Mouse (Mus musculus) hindbrain, embryonic 15.5 days (tissue): ENCODE data around the gene Cutal. TPM values are rescaled to one million over a fixed set of nuclear protein-coding genes. Genes with fewer than 3 reads are reported as not detected.

Source experiments
- ATAC-seq: fragments of 200-750 bp; cut with Nextera tagmentation; 2 replicates; pipeline ENCODE4 v1.8.0; 2017; ENCODE audit warnings: low read depth, moderate number of reproducible peaks, moderate TSS enrichment; ENCODE audit not compliant: low FRiP score
- H3K27ac ChIP-seq: fragments of 300-500 bp; sonication (generic); replicated peaks from 2 replicates; pipeline ENCODE4 v1.5.1; 2015; ENCODE audit warnings: mild to moderate bottlenecking, inconsistent platforms
- H3K27me3 ChIP-seq: fragments of 300-500 bp; sonication (generic); 2 replicates; pipeline ENCODE4 v1.6.1; 2015; ENCODE audit warnings: control low read depth, inconsistent platforms
- H3K36me3 ChIP-seq: fragments of 300-500 bp; sonication (generic); 2 replicates; pipeline ENCODE4 v1.6.1; 2015; ENCODE audit warnings: control low read depth, inconsistent platforms
- H3K4me1 ChIP-seq: fragments of 300-500 bp; sonication (generic); replicated peaks from 2 replicates; pipeline ENCODE4 v1.6.1; 2015; ENCODE audit warnings: control low read depth, inconsistent platforms
- H3K4me2 ChIP-seq: fragments of 300-500 bp; sonication (generic); 2 replicates; pipeline ENCODE4 v1.6.1; 2015; ENCODE audit warnings: moderate library complexity, mild to moderate bottlenecking, inconsistent platforms
- H3K4me3 ChIP-seq: fragments of 300-500 bp; sonication (generic); 2 replicates; pipeline ENCODE4 v1.5.1; 2015; ENCODE audit warnings: mild to moderate bottlenecking, inconsistent platforms
- H3K9ac ChIP-seq: fragments of 300-500 bp; sonication (generic); 2 replicates; pipeline ENCODE4 v1.6.1; 2015; ENCODE audit warnings: inconsistent platforms
- H3K9me3 ChIP-seq: fragments of 300-500 bp; sonication (generic); 2 replicates; pipeline ENCODE4 v1.6.1; 2016; ENCODE audit warnings: control low read depth, inconsistent platforms
- WGBS: fragments of 180-500 bp; shearing (Covaris S2); methylation state at CpG from one replicate; pipeline ENCODE4 v1.1.7; 2015; 5-methylcytosine and 5-hydroxymethylcytosine counted together
- polyA plus RNA-seq: library from polyadenylated mRNA; unstranded; fragments of >200 nt; fragmentation: Nextera tagmentation; extraction: Ambion mirVana; gene quantifications from 2 replicates; pipeline ENCODE4 v1.2.1, GENCODE M21; 2015

Cutal gene
- polyA plus RNA-seq, 1 experiment from 2014 or later, result 0.32 TPM

- ATAC-seq, result no peak
These were observed 19.8 kb downstream of the Cutal start for GRCm38 (mm10) chr2:34893950-34894349.

GRCm38 (mm10) chr2:34895503-34896113 lies 21.4 kb downstream of the Cutal start:
- Histone ChIP-seq H3K4me1 (no peaks in the 10 kb centered on the region), H3K36me3 (no peaks in the 10 kb centered on the region), H3K4me3 (no peak overlapping the region), H3K27me3 (no peaks in the 10 kb centered on the region), H3K4me2 (no peak overlapping the region), H3K27ac (no peak overlapping the region), H3K9ac (no peak overlapping the region), H3K9me3 (no peaks in the 10 kb centered on the region)
- ATAC-seq, result no peak
- WGBS, result 86% methylated on average over 19 of the region's 19 CpGs

More at GRCm38 (mm10) chr2:34893950-34894349, 19.8 kb downstream of the Cutal start:
- Histone ChIP-seq H3K27ac (no peak overlapping the region), H3K4me2 (no peak overlapping the region), H3K9ac (no peak overlapping the region), H3K4me3 (no peak overlapping the region), H3K36me3 (no peaks in the 10 kb centered on the region), H3K9me3 (no peaks in the 10 kb centered on the region), H3K4me1 (no peaks in the 10 kb centered on the region), H3K27me3 (no peaks in the 10 kb centered on the region)
- WGBS, result 78% methylated on average over 5 of the region's 5 CpGs

GRCm38 (mm10) chr2:34896821-34897460 lies 22.7 kb downstream of the Cutal start:
- no peak for ATAC-seq
- H3K9me3 ChIP-seq, result no peaks in the 10 kb centered on the region
- no peak overlapping the region for H3K4me3 ChIP-seq
- 85% methylated on average over 17 of the region's 17 CpGs for WGBS
- no peaks in the 10 kb centered on the region for H3K27me3 ChIP-seq
- H3K9ac ChIP-seq, result no peak overlapping the region
- no peak overlapping the region for H3K27ac ChIP-seq
- H3K4me2 ChIP-seq, result no peak overlapping the region
- H3K36me3 ChIP-seq, result no peaks in the 10 kb centered on the region
- H3K4me1 ChIP-seq, result no peaks in the 10 kb centered on the region

- no peak overlapping the region for H3K9ac ChIP-seq
- 25% methylated on average over 10 of the region's 10 CpGs for WGBS
- no peaks in the 10 kb centered on the region for H3K9me3 ChIP-seq
- no peak for ATAC-seq
- H3K4me2 ChIP-seq, result no peak overlapping the region
- H3K27me3 ChIP-seq, result no peaks in the 10 kb centered on the region
- H3K27ac ChIP-seq, result no peak overlapping the region
- H3K4me3 ChIP-seq, result no peak overlapping the region
- no peaks in the 10 kb centered on the region for H3K4me1 ChIP-seq
- H3K36me3 ChIP-seq, result no peaks in the 10 kb centered on the region
These were observed 23.6 kb downstream of the Cutal start for GRCm38 (mm10) chr2:34897820-34898219.

- Histone ChIP-seq H3K36me3 (no peaks in the 10 kb centered on the region), H3K9ac (no peak overlapping the region), H3K9me3 (no peaks in the 10 kb centered on the region), H3K4me2 (no peak overlapping the region), H3K4me1 (peaks cover 10% of the 10 kb centered on the region), H3K4me3 (no peak overlapping the region), H3K27me3 (no peaks in the 10 kb centered on the region), H3K27ac (no peak overlapping the region)
- no peak for ATAC-seq
- WGBS, result 87% methylated on average over 11 of the region's 11 CpGs
These were observed 25.5 kb downstream of the Cutal start for GRCm38 (mm10) chr2:34899682-34900081.

- peaks cover 10% of the 10 kb centered on the region for H3K4me1 ChIP-seq
- ATAC-seq, result no peak
- WGBS, result 91% methylated on average over 1 of the region's 1 CpGs
- H3K36me3 ChIP-seq, result no peaks in the 10 kb centered on the region
- no peaks in the 10 kb centered on the region for H3K27me3 ChIP-seq
- H3K9ac ChIP-seq, result no peak overlapping the region
- H3K9me3 ChIP-seq, result no peaks in the 10 kb centered on the region
- H3K27ac ChIP-seq, result no peak overlapping the region
- no peak overlapping the region for H3K4me2 ChIP-seq
- no peak overlapping the region for H3K4me3 ChIP-seq
These were observed 26.2 kb downstream of the Cutal start for GRCm38 (mm10) chr2:34900412-34900811.

- Histone ChIP-seq H3K9ac (no peak overlapping the region), H3K4me2 (no peak overlapping the region), H3K36me3 (no peaks in the 10 kb centered on the region), H3K9me3 (no peaks in the 10 kb centered on the region), H3K27ac (no peak overlapping the region), H3K4me1 (peaks cover 10% of the 10 kb centered on the region), H3K4me3 (no peak overlapping the region), H3K27me3 (no peaks in the 10 kb centered on the region)
- WGBS, result 70% methylated on average over 4 of the region's 4 CpGs
- no peak for ATAC-seq
These were observed 27.5 kb downstream of the Cutal start for GRCm38 (mm10) chr2:34901726-34902125.

GRCm38 (mm10) chr2:34902731-34903130 lies 28.5 kb downstream of the Cutal start:
- ATAC-seq, result no peak
- Histone ChIP-seq H3K36me3 (no peaks in the 10 kb centered on the region), H3K4me2 (no peak overlapping the region), H3K4me1 (peaks cover 10% of the 10 kb centered on the region), H3K27me3 (no peaks in the 10 kb centered on the region), H3K9me3 (no peaks in the 10 kb centered on the region), H3K27ac (no peak overlapping the region), H3K9ac (no peak overlapping the region), H3K4me3 (no peak overlapping the region)
- WGBS, result 90% methylated on average over 6 of the region's 6 CpGs

GRCm38 (mm10) chr2:34903191-34903590 lies 29.0 kb downstream of the Cutal start:
- WGBS, result 89% methylated on average over 7 of the region's 7 CpGs
- Histone ChIP-seq H3K4me3 (no peak overlapping the region), H3K9ac (no peak overlapping the region), H3K4me2 (no peak overlapping the region), H3K9me3 (no peaks in the 10 kb centered on the region), H3K27me3 (no peaks in the 10 kb centered on the region), H3K4me1 (peaks cover 10% of the 10 kb centered on the region), H3K36me3 (no peaks in the 10 kb centered on the region), H3K27ac (no peak overlapping the region)
- no peak for ATAC-seq

GRCm38 (mm10) chr2:34903652-34904405 lies 29.6 kb downstream of the Cutal start:
- H3K9me3 ChIP-seq, result no peaks in the 10 kb centered on the region
- ATAC-seq, result no peak
- peak overlapping the region; percentile 39; the same call in 1 of the 2 replicates for H3K4me3 ChIP-seq
- peaks cover 10% of the 10 kb centered on the region for H3K4me1 ChIP-seq
- no peaks in the 10 kb centered on the region for H3K27me3 ChIP-seq
- WGBS, result 80% methylated on average over 4 of the region's 4 CpGs
- 0 out of 2 replicates have a peak overlapping the region, but pooled peaks have one; percentile 39 for H3K9ac ChIP-seq
- H3K36me3 ChIP-seq, result no peaks in the 10 kb centered on the region
- peak overlapping the region; percentile 73 for H3K4me2 ChIP-seq
- peak overlapping the region; percentile 84 for H3K27ac ChIP-seq

- under 1% methylated on average over 34 of the region's 34 CpGs for WGBS
- peak overlapping the region; percentile 84 for H3K27ac ChIP-seq
- no peaks in the 10 kb centered on the region for H3K27me3 ChIP-seq
- peaks cover 10% of the 10 kb centered on the region for H3K4me1 ChIP-seq
- H3K36me3 ChIP-seq, result no peaks in the 10 kb centered on the region
- H3K9me3 ChIP-seq, result no peaks in the 10 kb centered on the region
- ATAC-seq, result peak; percentile 98
- H3K9ac ChIP-seq, result peak overlapping the region; percentile 43
- H3K4me3 ChIP-seq, result peak overlapping the region; percentile 39
- H3K4me2 ChIP-seq, result peak overlapping the region; percentile 73
These were observed 30.8 kb downstream of the Cutal start for GRCm38 (mm10) chr2:34904849-34905542.

- no peak overlapping the region for H3K4me2 ChIP-seq
- ATAC-seq, result no peak
- 76% methylated on average over 6 of the region's 6 CpGs for WGBS
These were observed 32.2 kb downstream of the Cutal start for GRCm38 (mm10) chr2:34906426-34906825.

More at GRCm38 (mm10) chr2:34906426-34906825, 32.2 kb downstream of the Cutal start:
- Histone ChIP-seq H3K9me3 (no peaks in the 10 kb centered on the region), H3K27me3 (no peaks in the 10 kb centered on the region), H3K4me3 (no peak overlapping the region), H3K27ac (no peak overlapping the region), H3K9ac (no peak overlapping the region), H3K36me3 (no peaks in the 10 kb centered on the region), H3K4me1 (peaks cover 10% of the 10 kb centered on the region)
